Mouse (Mus musculus) stomach, embryonic 14.5 days (tissue): ENCODE measurements at regions not wholly inside any gene's neighbourhood (a gene's known extent, or its start where the extent isn't known, plus 50 kb on each side); places are given as distances from the start of the nearest gene placed in this dataset.

ENCODE experiments used
- ATAC-seq: fragments of 200-750 bp; cut with Nextera tagmentation; 2 replicates; pipeline ENCODE4 v1.8.0; 2017; ENCODE audit warnings: low read depth, moderate TSS enrichment; ENCODE audit not compliant: insufficient number of reproducible peaks, insufficient read depth, low FRiP score
- H3K27ac ChIP-seq: fragments of 300-500 bp; sonication (generic); 2 replicates; pipeline ENCODE4 v1.5.1; 2014; ENCODE audit warnings: mild to moderate bottlenecking, low read length, moderate library complexity, mixed read lengths
- H3K27me3 ChIP-seq: fragments of 300-500 bp; sonication (generic); 2 replicates; pipeline ENCODE4 v1.6.1; 2014; ENCODE audit warnings: low read length, control low read depth, mixed read lengths; ENCODE audit not compliant: control insufficient read depth, insufficient read depth
- H3K36me3 ChIP-seq: fragments of 300-500 bp; sonication (generic); 2 replicates; pipeline ENCODE4 v1.6.1; 2014; ENCODE audit warnings: mild to moderate bottlenecking, control low read depth, low read length, moderate library complexity, mixed read lengths; ENCODE audit not compliant: control insufficient read depth, insufficient read depth
- H3K4me1 ChIP-seq: fragments of 300-500 bp; sonication (generic); 2 replicates; pipeline ENCODE4 v1.6.1; 2014; ENCODE audit warnings: low read length, control low read depth, mixed read lengths; ENCODE audit not compliant: control insufficient read depth, insufficient read depth
- H3K4me2 ChIP-seq: fragments of 300-500 bp; sonication (generic); replicated peaks from 2 replicates; pipeline ENCODE4 v1.6.1; 2014; ENCODE audit warnings: low read depth, low read length, control low read depth
- H3K4me3 ChIP-seq: fragments of 300-500 bp; sonication (generic); 2 replicates; pipeline ENCODE4 v1.5.1; 2014; ENCODE audit warnings: low read depth, low read length, control low read depth
- H3K9ac ChIP-seq: fragments of 300-500 bp; sonication (generic); replicated peaks from 2 replicates; pipeline ENCODE4 v1.6.1; 2014; ENCODE audit warnings: low read depth, mild to moderate bottlenecking, control low read depth, low read length, moderate library complexity, mixed read lengths
- H3K9me3 ChIP-seq: fragments of 300-500 bp; sonication (generic); 2 replicates; pipeline ENCODE4 v1.6.1; 2016; ENCODE audit warnings: low read depth, low read length, control low read depth; ENCODE audit not compliant: control insufficient read depth
- WGBS: fragments of 180-500 bp; shearing (Covaris S2); extraction: QIAGEN DNeasy Blood & Tissue Kit; methylation state at CpG from one replicate; pipeline ENCODE4 v1.1.7; 2014; 5-methylcytosine and 5-hydroxymethylcytosine counted together

- H3K9me3 ChIP-seq = no peaks in the 10 kb centered on the region
- no peak overlapping the region for H3K9ac ChIP-seq
- WGBS = 95% methylated on average over 3 of the region's 3 CpGs
- H3K27ac ChIP-seq = no peak overlapping the region
- no peaks in the 10 kb centered on the region for H3K36me3 ChIP-seq
- no peak overlapping the region for H3K4me2 ChIP-seq
- 0 out of 2 replicates have a peak, but pooled peaks cover 1% of the 10 kb centered on the region for H3K4me1 ChIP-seq
- no peaks in the 10 kb centered on the region for H3K27me3 ChIP-seq
- H3K4me3 ChIP-seq = no peak overlapping the region
- ATAC-seq = no peak
Observed at GRCm38 (mm10) chr13:60237091-60237490, 59.9 kb upstream of the Gas1 start.

GRCm38 (mm10) chr13:60242447-60243109 is 65.4 kb upstream of the Gas1 start:
- Histone ChIP-seq H3K27ac (peak overlapping the region; percentile 34; the same call in 1 of the 2 replicates), H3K4me2 (no peak overlapping the region), H3K9me3 (no peaks in the 10 kb centered on the region), H3K36me3 (no peaks in the 10 kb centered on the region), H3K4me3 (no peak overlapping the region), H3K9ac (no peak overlapping the region), H3K4me1 (peaks cover 13% of the 10 kb centered on the region; the same call in 1 of the 2 replicates), H3K27me3 (no peaks in the 10 kb centered on the region)
- 30% methylated on average over 8 of the region's 8 CpGs for WGBS
- peak; percentile 61; the same call in 1 of the 2 replicates for ATAC-seq

- no peak overlapping the region for H3K4me3 ChIP-seq
- 15% methylated on average over 4 of the region's 4 CpGs for WGBS
- ATAC-seq = no peak
Observed at GRCm38 (mm10) chr13:60243110-60243481, 65.9 kb upstream of the Gas1 start.

DNA sequence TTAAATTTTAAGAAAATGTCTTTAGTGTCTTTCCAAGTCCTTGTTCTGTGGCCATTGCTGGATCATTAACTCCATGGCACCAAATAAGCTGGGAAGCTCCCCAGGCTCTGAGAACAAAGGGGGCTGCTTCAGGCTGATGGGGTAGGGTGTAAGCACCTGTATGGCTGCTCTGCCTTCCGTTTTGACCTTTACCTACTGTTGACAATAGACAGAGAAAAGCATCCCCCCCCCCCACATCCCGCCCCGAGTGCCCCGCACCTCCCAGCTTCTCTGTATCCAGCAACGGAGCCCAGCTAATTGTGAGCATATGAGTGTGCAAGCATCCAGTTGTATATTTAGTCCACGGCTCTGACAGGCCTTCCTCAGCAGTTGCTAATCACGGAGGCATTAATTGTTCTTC is 78.0 kb upstream of the Gas1 start:
- 31% methylated on average over 7 of the region's 7 CpGs for WGBS
- Histone ChIP-seq H3K36me3 (no peaks in the 10 kb centered on the region), H3K4me2 (0 out of 2 replicates have a peak overlapping the region, but pooled peaks have one; percentile 21), H3K4me3 (no peak overlapping the region), H3K4me1 (peaks cover 16% of the 10 kb centered on the region; the same call in 1 of the 2 replicates), H3K27ac (peak overlapping the region; percentile 79; the same call in 1 of the 2 replicates), H3K9me3 (no peaks in the 10 kb centered on the region), H3K9ac (no peak overlapping the region), H3K27me3 (no peaks in the 10 kb centered on the region)
- no peak for ATAC-seq

More at GRCm38 (mm10) chr13:60243110-60243481, 65.9 kb upstream of the Gas1 start:
- Histone ChIP-seq H3K27me3 (no peaks in the 10 kb centered on the region), H3K9me3 (no peaks in the 10 kb centered on the region), H3K27ac (peak overlapping the region; percentile 6; the same call in 1 of the 2 replicates), H3K4me2 (no peak overlapping the region), H3K9ac (no peak overlapping the region), H3K36me3 (no peaks in the 10 kb centered on the region), H3K4me1 (peaks cover 13% of the 10 kb centered on the region; the same call in 1 of the 2 replicates)

GRCm38 (mm10) chr13:60255715-60256114 is 78.5 kb upstream of the Gas1 start:
- no peaks in the 10 kb centered on the region for H3K27me3 ChIP-seq
- H3K27ac ChIP-seq = peak overlapping the region; percentile 79; the same call in 1 of the 2 replicates
- H3K9ac ChIP-seq = no peak overlapping the region
- 11% methylated on average over 7 of the region's 7 CpGs for WGBS
- ATAC-seq = peak; percentile 83; the same call in 1 of the 2 replicates
- no peak overlapping the region for H3K4me2 ChIP-seq
- no peak overlapping the region for H3K4me3 ChIP-seq
- no peaks in the 10 kb centered on the region for H3K36me3 ChIP-seq
- peaks cover 16% of the 10 kb centered on the region; the same call in 1 of the 2 replicates for H3K4me1 ChIP-seq
- no peaks in the 10 kb centered on the region for H3K9me3 ChIP-seq

DNA sequence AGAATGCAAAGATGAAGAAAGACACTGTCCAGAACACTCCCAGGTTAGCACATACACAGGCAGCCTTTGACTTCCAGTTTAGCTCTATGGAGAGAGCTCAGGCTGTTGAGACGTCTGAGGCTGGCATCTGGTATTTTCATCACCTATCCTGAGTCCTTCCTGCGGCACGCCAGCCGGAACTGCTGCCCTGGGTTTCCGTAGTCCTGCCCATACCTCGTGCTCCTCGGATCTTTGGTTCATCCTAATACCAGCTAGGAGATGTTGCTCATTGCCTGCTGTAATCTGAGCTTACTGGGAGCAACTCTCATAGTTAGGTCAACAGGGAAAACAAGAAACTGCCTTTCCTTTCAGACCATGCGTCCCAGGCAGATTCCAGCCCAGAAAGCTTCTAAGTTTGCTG is 79.8 kb upstream of the Gas1 start:
- no peak for ATAC-seq
- no peak overlapping the region for H3K4me3 ChIP-seq
- H3K27ac ChIP-seq = no peak overlapping the region; the same call in 1 of the 2 replicates
- H3K36me3 ChIP-seq = no peaks in the 10 kb centered on the region
- H3K4me2 ChIP-seq = no peak overlapping the region
- WGBS = 44% methylated on average over 8 of the region's 8 CpGs
- H3K9ac ChIP-seq = no peak overlapping the region
- H3K4me1 ChIP-seq = peaks cover 16% of the 10 kb centered on the region; the same call in 1 of the 2 replicates
- no peaks in the 10 kb centered on the region for H3K27me3 ChIP-seq
- H3K9me3 ChIP-seq = no peaks in the 10 kb centered on the region

DNA sequence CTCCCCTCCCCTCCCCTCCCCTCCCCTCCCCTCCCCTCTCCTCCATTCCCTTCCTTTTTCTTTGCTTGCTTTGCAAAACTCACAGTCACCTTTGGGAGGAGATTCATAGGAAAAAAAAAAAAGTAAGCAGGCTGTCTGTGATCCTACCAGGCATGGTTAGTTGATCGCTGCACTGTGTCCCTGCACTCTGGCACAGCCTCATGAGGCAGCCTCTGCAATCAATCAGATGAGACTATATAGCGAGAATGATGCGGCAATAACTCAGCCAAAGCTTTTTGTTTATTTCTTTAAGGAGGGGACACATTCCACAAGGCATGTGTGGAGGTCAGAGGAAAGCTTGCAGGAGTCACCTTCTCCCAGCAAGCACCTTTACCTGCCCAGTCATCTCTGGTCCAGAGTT is 80.7 kb upstream of the Gas1 start:
- Histone ChIP-seq H3K27me3 (no peaks in the 10 kb centered on the region), H3K9ac (no peak overlapping the region), H3K9me3 (no peaks in the 10 kb centered on the region), H3K4me3 (no peak overlapping the region), H3K4me2 (no peak overlapping the region), H3K36me3 (no peaks in the 10 kb centered on the region), H3K4me1 (peaks cover 16% of the 10 kb centered on the region; the same call in 1 of the 2 replicates), H3K27ac (no peak overlapping the region)
- no peak for ATAC-seq
- WGBS = 29% methylated on average over 3 of the region's 3 CpGs

- Histone ChIP-seq H3K4me2 (no peak overlapping the region), H3K4me1 (peaks cover 11% of the 10 kb centered on the region), H3K36me3 (no peaks in the 10 kb centered on the region), H3K27ac (peak overlapping the region; percentile 76), H3K9me3 (no peaks in the 10 kb centered on the region), H3K27me3 (no peaks in the 10 kb centered on the region), H3K9ac (no peak overlapping the region), H3K4me3 (no peak overlapping the region)
- ATAC-seq = peak; percentile 46; the same call in 1 of the 2 replicates
- 32% methylated on average over 11 of the region's 11 CpGs for WGBS
Observed at GRCm38 (mm10) chr13:60262449-60263028, 85.4 kb upstream of the Gas1 start.
